Mouse (Mus musculus): ENCODE results near the gene Neurl3. TPM values are rescaled to one million over a fixed set of nuclear protein-coding genes. Genes with fewer than 3 reads are reported as not detected.

The Neurl3 gene
- total RNA-seq, 2 experiments from 2014 or later, result 0.54 to 0.69 TPM

DNA sequence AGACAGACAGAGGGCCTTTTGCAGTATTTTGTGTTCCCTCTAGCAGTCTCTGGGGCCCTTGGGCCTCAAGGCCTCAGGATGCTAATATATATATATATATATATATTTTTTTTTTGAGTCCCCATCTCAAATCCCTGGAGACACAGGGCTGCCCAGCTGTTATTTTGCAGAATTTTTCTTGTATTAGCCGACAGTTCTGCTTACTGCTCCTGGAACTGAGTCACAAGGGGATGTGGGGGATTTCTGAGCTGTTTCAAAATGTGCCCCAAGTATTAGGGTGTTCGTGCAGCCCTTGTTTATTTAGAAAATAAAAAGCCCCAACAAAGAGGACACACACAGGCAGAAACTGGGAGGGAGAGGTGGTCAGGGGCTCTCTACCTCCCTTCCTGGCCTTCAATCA is 25.2 kb upstream of the Neurl3 start:
- intact Hi-C loops (cut with DNase I), result no loop called here
- no peak for DNase-seq (ENCODE audit: extremely low spot score in 1 of 2, low spot score in 2 of 2)

- no peak for DNase-seq (ENCODE audit: extremely low spot score in 1 of 2, low spot score in 2 of 2)
- intact Hi-C loops (cut with DNase I), result no loop called here
These were observed 24.6 kb upstream of the Neurl3 start for GRCm38 (mm10) chr1:36299126-36299525.

DNA sequence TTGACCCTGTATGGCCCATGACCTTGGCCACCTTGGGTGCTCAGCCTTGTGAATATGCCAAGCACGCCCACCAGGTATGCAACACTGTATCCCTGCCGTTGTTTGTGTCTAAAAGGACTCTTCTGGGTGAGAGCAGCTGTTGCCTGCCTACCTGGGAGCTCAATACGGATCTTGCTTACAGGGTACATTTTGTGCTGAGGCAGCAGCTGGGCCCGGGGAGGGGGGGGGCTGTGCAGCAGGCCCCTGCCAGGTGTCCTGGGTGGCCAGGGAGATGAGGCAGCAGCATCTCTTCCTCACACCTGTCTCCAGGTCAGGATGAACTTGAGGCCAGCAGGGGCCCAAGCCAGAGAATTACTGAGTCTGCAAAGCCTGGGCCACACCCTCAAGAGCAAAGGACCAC is 23.6 kb upstream of the Neurl3 start:
- intact Hi-C loops (cut with DNase I), result no loop called here
- no peak for DNase-seq (ENCODE audit: extremely low spot score in 1 of 2, low spot score in 2 of 2)

DNA sequence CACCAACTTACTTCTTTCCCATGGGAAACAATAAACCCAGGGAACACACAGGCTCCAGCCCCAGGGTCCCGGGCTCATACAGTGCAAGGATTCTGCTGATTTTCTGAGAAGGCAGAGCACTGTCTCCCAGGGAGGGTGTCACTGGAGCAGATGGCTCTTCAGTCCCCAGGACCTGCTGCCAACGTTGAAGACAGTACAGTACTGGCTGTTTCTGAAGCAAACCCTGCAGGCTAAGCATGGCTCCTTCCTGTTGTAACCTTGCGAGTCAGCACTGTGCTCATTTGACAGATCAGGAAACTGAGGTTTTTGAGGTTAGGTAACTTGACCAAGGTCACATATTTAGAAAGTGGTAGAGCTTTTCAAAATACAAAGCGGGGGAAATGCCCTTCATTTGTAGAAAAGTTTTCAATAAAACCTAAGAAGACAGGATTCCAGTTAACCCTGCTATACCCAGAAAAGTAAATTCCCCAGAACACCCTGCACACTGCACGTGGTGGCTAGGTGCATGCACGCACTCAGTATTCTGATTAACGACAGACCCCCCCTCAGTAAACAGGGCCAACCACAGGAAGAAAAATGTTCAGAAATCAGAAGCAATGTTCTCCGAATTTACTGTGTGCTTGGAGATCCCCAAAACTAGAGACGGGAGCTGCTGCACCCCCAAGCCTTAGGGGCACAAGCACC is 22.1 kb upstream of the Neurl3 start:
- DNase-seq (ENCODE audit: extremely low spot score in 1 of 2, low spot score in 2 of 2), result no peak
- intact Hi-C loops (cut with DNase I), result no loop called here

DNA sequence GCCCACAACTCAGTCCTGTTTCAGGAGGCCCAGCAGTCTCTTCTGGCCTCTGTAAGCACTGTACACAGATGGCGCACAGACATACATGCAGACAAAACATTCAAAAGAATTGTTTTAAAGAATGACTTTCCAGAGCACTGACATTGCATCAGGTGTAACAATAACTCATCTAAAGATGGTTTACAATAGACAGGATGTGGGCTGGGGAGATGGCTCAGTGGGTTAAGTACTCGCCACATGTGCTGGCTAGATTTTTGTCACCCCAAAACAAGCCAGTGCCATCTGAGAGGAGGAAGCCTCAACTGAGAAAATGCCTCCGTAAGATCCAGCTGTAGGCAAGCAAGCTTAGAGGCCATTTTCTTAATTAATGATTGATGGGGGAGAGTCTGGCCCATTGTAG is 19.9 kb upstream of the Neurl3 start:
- no peak for DNase-seq (ENCODE audit: extremely low spot score in 1 of 2, low spot score in 2 of 2)
- intact Hi-C loops (cut with DNase I), result no loop called here

DNA sequence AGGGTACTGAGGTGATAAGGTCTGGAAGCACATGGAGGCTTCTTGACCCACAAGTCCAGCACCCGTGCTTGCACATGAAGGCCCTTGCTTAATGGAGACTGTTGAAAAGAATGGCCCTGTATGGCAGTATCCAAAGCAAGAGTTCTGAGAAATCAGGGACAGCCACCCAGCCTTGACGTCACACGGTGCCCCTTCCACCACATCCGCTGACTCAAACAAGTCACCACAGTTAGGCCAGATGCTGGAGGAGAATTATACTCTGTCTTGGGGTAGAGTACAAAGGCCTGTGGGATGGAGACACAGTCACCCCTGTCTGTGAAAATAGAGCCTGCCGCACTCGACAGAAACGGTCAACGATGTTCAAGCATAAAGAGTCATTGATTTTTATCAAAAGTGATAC is 19.0 kb upstream of the Neurl3 start:
- intact Hi-C loops (cut with DNase I), result no loop called here
- no peak for DNase-seq (ENCODE audit: extremely low spot score in 1 of 2, low spot score in 2 of 2)

DNA sequence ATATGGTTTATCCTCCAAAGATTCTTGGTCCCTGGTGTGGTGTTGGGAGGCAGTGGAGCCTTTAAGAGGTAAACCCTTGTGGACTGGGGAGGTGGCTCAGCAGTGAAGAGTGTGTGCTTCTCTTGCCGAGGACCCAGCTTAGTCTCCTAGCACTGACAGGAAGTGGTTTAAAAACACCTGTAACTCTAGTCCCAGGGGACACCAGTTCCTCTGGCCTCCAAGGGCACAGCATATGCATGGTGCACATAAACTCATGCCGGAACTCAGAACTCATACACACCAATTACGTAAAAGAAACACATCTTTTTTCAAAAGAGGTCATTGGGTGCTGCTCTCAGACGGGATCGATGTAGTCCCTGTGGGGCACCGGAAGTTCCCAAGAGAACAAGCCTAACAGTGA is 7.4 kb upstream of the Neurl3 start:
- intact Hi-C loops (cut with DNase I), result no loop called here
- DNase-seq (ENCODE audit: extremely low spot score in 1 of 2, low spot score in 2 of 2), result no peak

GRCm38 (mm10) chr1:36280938-36281337 is 6.5 kb upstream of the Neurl3 start:
- no peak for DNase-seq (ENCODE audit: extremely low spot score in 1 of 2, low spot score in 2 of 2)
- intact Hi-C loops (cut with DNase I), result no loop called here

DNA sequence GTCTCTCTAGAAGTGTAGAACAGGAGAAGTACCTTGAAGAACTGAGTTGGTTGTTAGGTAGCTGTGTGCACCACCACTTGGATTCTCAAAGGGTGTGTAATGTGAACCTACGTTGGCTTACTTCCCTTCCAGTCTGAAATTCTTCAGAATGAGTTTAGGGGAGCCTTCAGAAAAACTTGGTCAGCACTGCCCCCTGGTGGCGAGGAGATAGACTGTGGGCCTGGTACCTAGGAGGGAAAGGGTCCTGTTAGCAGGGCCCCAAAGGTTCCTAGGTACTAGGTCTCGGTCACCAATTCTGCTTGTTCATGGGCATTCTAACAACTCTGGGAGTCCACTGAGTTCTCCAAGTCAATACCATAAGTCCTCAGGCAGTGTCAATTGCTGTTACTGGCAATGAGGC is 4.7 kb upstream of the Neurl3 start:
- intact Hi-C loops (cut with DNase I), result no loop called here
- peak; percentile 63 to 84 for DNase-seq (ENCODE audit: extremely low spot score in 1 of 2, low spot score in 2 of 2)

- intact Hi-C loops (cut with DNase I), result no loop called here
- peak; percentile 44 to 77 for DNase-seq (ENCODE audit: extremely low spot score in 1 of 2, low spot score in 2 of 2)
These were observed 3.0 kb upstream of the Neurl3 start for GRCm38 (mm10) chr1:36277267-36278060.

DNA sequence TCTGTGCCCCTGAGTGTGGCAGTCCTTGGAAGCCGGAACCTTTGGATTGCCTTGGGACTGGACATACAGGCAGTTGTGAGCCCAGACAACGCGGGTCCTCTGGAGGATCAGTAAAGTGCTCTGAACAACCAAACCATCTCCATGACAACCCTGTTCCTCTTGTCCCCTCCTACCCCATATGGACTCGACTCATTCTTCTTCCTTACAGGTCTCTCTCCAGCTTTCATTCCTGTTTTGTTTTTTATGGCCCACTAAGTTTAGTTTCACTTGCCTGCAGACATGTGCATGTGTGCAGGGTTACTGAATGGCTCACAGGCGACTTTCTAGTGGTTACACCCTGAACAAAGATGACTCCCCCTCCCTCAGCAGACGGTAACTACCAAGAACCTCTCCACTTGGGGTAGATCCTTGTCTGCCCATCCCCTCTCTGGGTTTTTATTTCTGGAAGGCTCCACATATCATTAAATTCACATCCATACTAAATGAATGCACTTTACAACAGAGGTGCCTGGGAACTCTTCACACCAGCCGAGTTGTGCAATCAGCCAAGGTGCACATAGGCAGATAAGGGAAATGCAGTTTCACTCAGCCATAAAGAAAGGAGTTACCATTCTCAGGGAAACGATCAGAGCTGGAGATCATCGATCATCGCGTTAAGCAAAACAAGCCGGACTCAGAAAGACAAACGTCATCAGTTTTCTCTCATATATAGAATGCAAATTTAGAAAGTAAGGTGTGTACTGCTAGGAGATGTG is 1.3 kb upstream of the Neurl3 start:
- DNase-seq (ENCODE audit: extremely low spot score in 1 of 2, low spot score in 2 of 2), result no peak
- intact Hi-C loops (cut with DNase I), result no loop called here

DNA sequence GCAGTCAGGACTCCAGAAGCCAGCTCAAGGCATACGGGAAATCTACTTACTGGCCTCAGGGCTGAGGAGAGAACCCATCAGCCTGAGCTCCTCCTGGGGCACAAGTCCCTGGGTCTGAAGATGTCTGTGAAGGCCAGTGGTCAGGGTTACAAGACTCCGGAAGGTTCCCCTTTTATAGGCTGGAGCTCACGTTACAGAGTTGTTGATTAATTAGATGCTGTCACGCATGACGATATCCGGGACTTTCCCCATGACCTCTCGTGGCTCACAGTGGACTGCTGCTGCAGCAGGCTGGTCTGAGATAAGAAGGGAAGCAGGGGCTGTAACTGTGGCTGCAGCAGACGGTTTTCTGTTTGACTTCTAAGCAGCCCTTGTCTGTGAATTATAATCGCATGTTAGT is 1.2 kb downstream of the Neurl3 start:
- intact Hi-C loops (cut with DNase I), result no loop called here
- DNase-seq (ENCODE audit: extremely low spot score in 1 of 2, low spot score in 2 of 2), result no peak

DNA sequence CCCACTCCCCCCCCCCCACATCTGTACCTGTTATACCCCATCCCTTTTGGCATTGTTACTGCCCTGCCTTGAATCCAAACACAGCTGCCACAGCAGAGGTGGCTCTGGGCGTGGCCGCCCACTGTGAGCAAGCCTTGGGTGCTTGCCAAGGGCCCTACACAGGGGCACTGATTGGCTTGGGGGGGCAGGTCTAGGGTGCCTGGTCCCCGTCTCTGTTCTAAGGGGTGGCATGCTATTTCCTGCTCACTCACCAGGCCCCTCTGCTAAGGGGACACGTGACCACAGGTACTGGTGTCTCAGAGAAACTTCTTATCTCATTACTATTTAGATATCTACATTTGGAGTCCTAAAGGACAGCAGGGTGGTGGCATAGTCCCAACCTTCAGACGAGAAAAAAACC is 1.9 kb downstream of the Neurl3 start:
- DNase-seq (ENCODE audit: extremely low spot score in 1 of 2, low spot score in 2 of 2), result peak in 1 of 2 experiments; percentile 54
- intact Hi-C loops (cut with DNase I), result no loop called here

- intact Hi-C loops (cut with DNase I), result no loop called here
- DNase-seq (ENCODE audit: extremely low spot score in 1 of 2, low spot score in 2 of 2), result no peak
These were observed 2.8 kb downstream of the Neurl3 start for GRCm38 (mm10) chr1:36271516-36272230.

DNA sequence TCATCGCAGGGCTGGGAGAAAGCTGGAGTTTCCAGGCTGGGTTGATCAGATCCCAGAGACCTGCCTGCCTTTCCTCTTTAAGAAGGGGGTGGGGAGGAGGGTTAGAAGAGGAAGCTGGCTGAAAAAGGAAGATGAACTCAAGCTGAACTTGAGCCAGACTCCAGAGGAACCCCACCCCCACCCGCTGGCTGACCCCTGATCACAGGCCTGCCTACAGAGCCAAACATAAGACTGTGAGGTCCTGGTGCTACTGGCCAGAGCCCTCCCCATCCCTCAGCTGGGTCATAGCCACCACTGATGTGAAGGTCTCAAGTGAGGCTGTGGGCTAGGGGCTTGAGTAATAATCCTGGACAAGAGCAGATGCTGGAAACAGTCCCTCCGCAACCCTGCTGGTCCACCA is 3.8 kb downstream of the Neurl3 start:
- peak in 1 of 2 experiments; percentile 35 for DNase-seq (ENCODE audit: extremely low spot score in 1 of 2, low spot score in 2 of 2)
- intact Hi-C loops (cut with DNase I), result no loop called here

GRCm38 (mm10) chr1:36269121-36269795 is 5.2 kb downstream of the Neurl3 start:
- intact Hi-C loops (cut with DNase I), result no loop called here
- peak in 1 of 2 experiments; percentile 49 for DNase-seq (ENCODE audit: extremely low spot score in 1 of 2, low spot score in 2 of 2)

DNA sequence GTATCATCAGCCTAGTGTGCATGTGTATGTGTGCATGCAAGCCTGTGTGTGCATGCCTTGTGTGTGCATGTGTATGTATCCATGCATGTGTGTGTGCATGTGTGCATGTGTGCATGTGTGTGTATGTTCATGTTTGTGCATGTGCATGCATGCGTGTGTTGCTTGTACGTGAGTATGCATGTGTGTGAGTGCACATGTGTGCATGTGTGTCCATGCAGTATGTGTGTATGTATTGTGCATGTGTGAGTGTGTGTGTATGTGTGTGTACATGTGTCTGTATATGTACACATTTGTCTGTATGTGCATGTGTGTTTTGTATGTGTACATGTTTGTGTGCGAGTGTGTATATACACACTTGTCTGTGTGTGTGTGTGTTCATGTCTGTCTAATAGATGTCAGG is 6.9 kb downstream of the Neurl3 start:
- DNase-seq (ENCODE audit: extremely low spot score in 1 of 2, low spot score in 2 of 2), result no peak
- intact Hi-C loops (cut with DNase I), result no loop called here

- intact Hi-C loops (cut with DNase I), result no loop called here
- no peak for DNase-seq (ENCODE audit: extremely low spot score in 1 of 2, low spot score in 2 of 2)
These were observed 8.2 kb downstream of the Neurl3 start for GRCm38 (mm10) chr1:36266293-36266692.

All from left cerebral cortex, postnatal 10 days (tissue).